Mouse (Mus musculus) brain, adult 2 months (tissue): ENCODE measurements at regions not wholly inside any gene's neighbourhood (a gene's known extent, or its start where the extent isn't known, plus 50 kb on each side); places are given as distances from the start of the nearest gene placed in this dataset.

ENCODE experiments used
- DNase-seq: peaks from one replicate; pipeline ENCODE4 v3.0.0; 2011; ENCODE audit warnings: low read depth, low spot score

GRCm38 (mm10) chr5:70024571-70024970, 432.4 kb upstream of the Gnpda2 start:
- peak; percentile 48 for DNase-seq

GRCm38 (mm10) chr5:70011951-70012350, 419.8 kb upstream of the Gnpda2 start:
- no peak for DNase-seq
